Mouse (Mus musculus) bone marrow, adult 2 months (tissue): ENCODE results near the gene Mgat3.

Experiments
- CTCF ChIP-seq: fragments of 200-500 bp; IDR thresholded peaks from 2 replicates; pipeline ENCODE4 v1.5.1; 2011; ENCODE audit warnings: low read length, control low read depth; ENCODE audit not compliant: control insufficient read depth, insufficient read depth
- POLR2A ChIP-seq: fragments of 200-500 bp; IDR thresholded peaks from 2 replicates; pipeline ENCODE4 v1.6.1; 2011; ENCODE audit warnings: low read depth, mild to moderate bottlenecking, control low read depth, low read length, borderline replicate concordance; ENCODE audit not compliant: control insufficient read depth

DNA sequence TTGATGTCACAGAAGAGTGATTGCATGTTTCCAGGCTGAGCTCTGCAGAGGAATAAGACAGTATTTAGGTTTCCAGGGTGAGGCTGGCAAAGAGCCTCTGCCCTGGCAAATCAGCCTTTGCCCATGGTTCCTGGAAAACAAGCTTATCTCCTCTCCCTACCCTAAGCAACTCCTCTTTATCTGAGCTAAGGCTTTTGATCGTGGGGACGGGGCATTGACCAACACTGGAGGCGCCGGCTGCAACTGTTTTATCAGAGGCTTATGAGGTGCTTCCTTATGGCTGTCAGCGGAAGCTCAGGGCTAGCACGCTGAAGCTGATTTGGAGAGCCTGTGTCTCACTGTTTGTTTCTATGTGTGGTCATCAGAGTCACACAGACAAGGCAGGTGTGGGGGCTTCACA lies 77.1 kb downstream of the Mgat3 start:
- no peak for TF ChIP-seq POLR2A
- no peak for TF ChIP-seq CTCF
